Mouse (Mus musculus): ENCODE data around the gene Gm11985. TPM values are rescaled to one million over a fixed set of nuclear protein-coding genes. Genes with fewer than 3 reads are reported as not detected.

The Gm11985 gene
- polyA plus RNA-seq, 2 experiments: not detected

DNA sequence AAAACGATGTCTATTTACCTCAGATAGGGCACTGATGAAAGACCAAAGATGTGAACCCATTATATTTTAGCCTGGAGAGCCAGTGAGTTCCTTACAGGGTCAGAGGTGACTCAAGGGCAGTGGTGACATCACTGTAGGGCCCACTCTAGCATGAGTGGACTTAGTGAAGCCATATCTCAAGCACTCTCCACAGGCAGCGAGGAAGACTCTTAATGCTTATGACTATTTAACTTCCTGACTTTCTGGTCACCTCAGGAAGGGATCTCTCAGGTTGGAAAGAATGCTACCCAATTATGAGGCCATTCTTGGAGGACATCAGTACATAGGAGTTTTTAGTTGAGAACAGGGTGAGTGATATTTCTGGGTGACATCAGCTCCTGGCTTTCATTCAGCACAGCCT is 45.0 kb upstream of the Gm11985 start:
- H3K27me3 ChIP-seq (ENCODE audit: control insufficient read depth, insufficient read depth, low read length): no peaks in the 10 kb centered on the region
- H3K36me3 ChIP-seq (replicated peaks; ENCODE audit: control insufficient read depth, insufficient read depth, low read depth): no peaks in the 10 kb centered on the region
- no peaks in the 10 kb centered on the region for H3K9me3 ChIP-seq (ENCODE audit: control insufficient read depth, low read length)
- H3K4me3 ChIP-seq (ENCODE audit: insufficient read depth in 1 of 2, low read depth in 2 of 2, low read length in 2 of 2): no peak overlapping the region
- DNase-seq (ENCODE audit: low read depth in 3 of 3, low spot score in 3 of 3) (no peak), ATAC-seq (ENCODE audit: insufficient read depth) (no peak)
- no peaks in the 10 kb centered on the region for H3K4me1 ChIP-seq (replicated peaks; ENCODE audit: control insufficient read depth in 2 of 2, insufficient read depth in 2 of 2, low read length in 1 of 2)
- no peak overlapping the region for H3K9ac ChIP-seq (replicated peaks)
- H3K27ac ChIP-seq: no peak overlapping the region
- WGBS (ENCODE audit: insufficient replicate concordance): 52% methylated on average over 2 of the region's 2 CpGs
- no peak for TF ChIP-seq CTCF (IDR thresholded peaks at IDR 0.05; ENCODE audit: low read depth)
- TF ChIP-seq EP300 (IDR thresholded peaks at IDR 0.05; ENCODE audit: low read depth): no peak
- H3K4me2 ChIP-seq (ENCODE audit: low read depth): no peak overlapping the region

DNA sequence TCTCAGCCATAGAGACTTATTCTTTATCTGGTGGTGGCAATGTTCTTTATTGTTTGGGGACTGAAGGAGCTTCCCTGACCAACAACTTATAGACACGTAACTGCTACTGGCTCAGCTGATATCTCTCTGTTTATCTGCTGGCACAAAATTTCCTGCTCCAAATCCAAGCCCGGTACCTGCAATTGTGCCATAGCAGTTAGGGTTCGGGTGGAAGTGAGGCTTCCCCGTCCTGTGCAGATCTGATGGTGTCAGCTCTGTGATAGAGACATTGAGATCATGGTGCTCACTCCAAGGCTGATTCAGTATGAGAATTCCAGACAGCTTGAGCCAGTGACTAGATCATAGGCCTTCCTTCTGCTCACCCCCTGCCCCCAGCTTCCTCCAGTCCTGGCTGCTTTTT is 43.6 kb upstream of the Gm11985 start:
- no peak for DNase-seq (ENCODE audit: low read depth in 3 of 3, low spot score in 3 of 3)

DNA sequence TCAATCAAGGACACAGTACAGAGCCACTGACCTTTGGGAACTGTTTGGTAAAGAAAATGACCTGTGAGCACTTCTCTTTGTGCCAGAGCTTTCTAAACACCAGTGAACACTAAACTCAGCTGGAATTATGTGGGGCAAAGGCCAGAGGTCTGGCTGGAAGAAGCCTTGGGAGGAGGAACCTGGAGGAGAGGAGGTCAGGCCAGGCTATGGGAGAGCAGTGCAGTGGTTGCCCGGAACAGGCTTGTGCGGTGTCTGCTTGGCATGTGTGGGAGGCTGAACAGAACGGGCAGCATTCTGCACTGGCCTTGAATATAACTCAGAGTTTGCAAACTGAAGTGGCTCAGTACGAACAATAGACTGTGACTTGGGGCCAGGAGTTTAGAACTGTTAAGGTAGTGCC is 41.6 kb upstream of the Gm11985 start:
- DNase-seq (ENCODE audit: low read depth in 3 of 3, low spot score in 3 of 3): no peak
- WGBS (ENCODE audit: insufficient replicate concordance): 57% methylated on average over 4 of the region's 4 CpGs

More for the DNA sequence above, 43.6 kb upstream of the Gm11985 start:
- no peaks in the 10 kb centered on the region for H3K4me1 ChIP-seq (replicated peaks; ENCODE audit: control insufficient read depth in 2 of 2, insufficient read depth in 2 of 2, low read length in 1 of 2)
- H3K9ac ChIP-seq (replicated peaks): no peak overlapping the region
- H3K4me3 ChIP-seq (ENCODE audit: insufficient read depth in 1 of 2, low read depth in 2 of 2, low read length in 2 of 2): no peak overlapping the region
- H3K27me3 ChIP-seq (ENCODE audit: control insufficient read depth, insufficient read depth, low read length): no peaks in the 10 kb centered on the region
- no peak overlapping the region for H3K4me2 ChIP-seq (ENCODE audit: low read depth)
- no peaks in the 10 kb centered on the region for H3K9me3 ChIP-seq (ENCODE audit: control insufficient read depth, low read length)
- no peak for TF ChIP-seq EP300 (IDR thresholded peaks at IDR 0.05; ENCODE audit: low read depth)
- no peak for TF ChIP-seq CTCF (IDR thresholded peaks at IDR 0.05; ENCODE audit: low read depth)
- no peaks in the 10 kb centered on the region for H3K36me3 ChIP-seq (replicated peaks; ENCODE audit: control insufficient read depth, insufficient read depth, low read depth)
- no peak for ATAC-seq (ENCODE audit: insufficient read depth)
- no peak overlapping the region for H3K27ac ChIP-seq
- WGBS (ENCODE audit: insufficient replicate concordance): 61% methylated on average over 4 of the region's 4 CpGs

DNA sequence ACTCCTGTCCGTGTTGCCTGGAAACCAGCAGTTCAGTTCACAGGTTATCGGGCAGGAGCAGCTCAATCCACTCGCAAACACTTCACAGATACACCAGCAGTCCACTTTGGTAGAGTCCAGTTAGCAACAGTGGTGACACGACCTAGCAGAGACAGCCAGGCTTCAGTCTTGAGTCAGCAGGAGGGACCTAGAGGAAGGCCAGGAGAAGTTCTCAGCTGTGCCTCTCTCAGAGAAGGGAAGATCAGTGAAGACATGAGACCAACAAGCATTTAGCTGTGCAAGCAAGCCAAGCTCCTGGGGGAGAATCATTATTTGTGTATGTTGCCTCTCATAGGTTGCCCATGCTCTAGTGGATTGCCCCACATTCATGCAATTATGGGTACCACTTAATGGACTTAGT is 39.7 kb upstream of the Gm11985 start:
- H3K27ac ChIP-seq: no peak overlapping the region
- H3K9me3 ChIP-seq (ENCODE audit: control insufficient read depth, low read length): no peaks in the 10 kb centered on the region
- H3K36me3 ChIP-seq (replicated peaks; ENCODE audit: control insufficient read depth, insufficient read depth, low read depth): no peaks in the 10 kb centered on the region
- no peak overlapping the region for H3K4me2 ChIP-seq (ENCODE audit: low read depth)
- ATAC-seq (ENCODE audit: insufficient read depth): no peak
- TF ChIP-seq CTCF (IDR thresholded peaks at IDR 0.05; ENCODE audit: low read depth) (no peak), EP300 (IDR thresholded peaks at IDR 0.05; ENCODE audit: low read depth) (no peak)
- no peaks in the 10 kb centered on the region for H3K27me3 ChIP-seq (ENCODE audit: control insufficient read depth, insufficient read depth, low read length)
- no peak overlapping the region for H3K9ac ChIP-seq (replicated peaks)
- DNase-seq (ENCODE audit: low read depth in 3 of 3, low spot score in 3 of 3): no peak
- H3K4me3 ChIP-seq (ENCODE audit: insufficient read depth in 1 of 2, low read depth in 2 of 2, low read length in 2 of 2): no peak overlapping the region
- WGBS (ENCODE audit: insufficient replicate concordance): 51% methylated on average over 4 of the region's 4 CpGs
- no peaks in the 10 kb centered on the region for H3K4me1 ChIP-seq (replicated peaks; ENCODE audit: control insufficient read depth in 2 of 2, insufficient read depth in 2 of 2, low read length in 1 of 2)

More for the DNA sequence above, 41.6 kb upstream of the Gm11985 start:
- H3K4me1 ChIP-seq (replicated peaks; ENCODE audit: control insufficient read depth in 2 of 2, insufficient read depth in 2 of 2, low read length in 1 of 2): no peaks in the 10 kb centered on the region
- H3K9me3 ChIP-seq (ENCODE audit: control insufficient read depth, low read length): no peaks in the 10 kb centered on the region
- no peak for ATAC-seq (ENCODE audit: insufficient read depth)
- H3K9ac ChIP-seq (replicated peaks): no peak overlapping the region
- H3K27ac ChIP-seq: no peak overlapping the region
- H3K27me3 ChIP-seq (ENCODE audit: control insufficient read depth, insufficient read depth, low read length): no peaks in the 10 kb centered on the region
- H3K36me3 ChIP-seq (replicated peaks; ENCODE audit: control insufficient read depth, insufficient read depth, low read depth): no peaks in the 10 kb centered on the region
- no peak overlapping the region for H3K4me3 ChIP-seq (ENCODE audit: insufficient read depth in 1 of 2, low read depth in 2 of 2, low read length in 2 of 2)
- H3K4me2 ChIP-seq (ENCODE audit: low read depth): no peak overlapping the region
- TF ChIP-seq CTCF (IDR thresholded peaks at IDR 0.05; ENCODE audit: low read depth): no peak
- no peak for TF ChIP-seq EP300 (IDR thresholded peaks at IDR 0.05; ENCODE audit: low read depth)

DNA sequence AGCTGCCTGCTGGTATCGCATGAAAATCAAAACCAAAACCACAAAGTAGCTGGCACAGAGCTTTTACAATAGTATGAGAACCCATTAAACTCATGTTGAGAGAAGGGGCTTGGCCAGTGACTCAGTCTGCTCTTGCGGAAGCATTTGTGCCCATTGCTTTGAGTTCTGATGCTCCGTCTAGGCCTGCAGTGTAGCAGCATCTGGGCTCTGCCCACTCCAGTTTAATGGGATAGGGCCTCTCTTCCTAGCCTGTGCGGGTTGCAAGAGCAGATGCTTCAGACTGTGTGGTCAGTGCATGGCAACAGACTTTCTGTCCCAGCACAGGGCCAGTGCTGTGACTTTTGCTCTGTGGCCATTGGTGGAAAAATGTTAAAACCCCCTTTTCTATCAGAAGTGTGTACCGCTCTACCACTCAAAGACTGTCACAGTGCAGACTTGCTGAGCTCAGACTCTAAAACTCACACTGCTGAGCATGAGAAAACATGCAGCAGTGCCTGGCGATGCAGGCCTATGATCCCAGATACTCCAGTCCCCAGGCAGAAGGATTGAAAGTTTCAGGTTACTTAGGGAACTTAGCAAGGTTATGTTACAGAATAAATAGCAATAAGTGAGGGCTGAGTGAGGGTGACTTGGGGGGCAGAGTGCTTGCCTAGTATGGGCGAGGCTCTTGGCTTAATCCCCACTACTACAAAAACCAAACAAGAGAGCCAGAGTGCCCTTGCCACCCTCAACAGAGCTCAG is 38.6 kb upstream of the Gm11985 start:
- Histone ChIP-seq H3K36me3 (replicated peaks; ENCODE audit: control insufficient read depth, insufficient read depth, low read depth) (no peaks in the 10 kb centered on the region), H3K4me2 (ENCODE audit: low read depth) (no peak overlapping the region), H3K4me3 (ENCODE audit: insufficient read depth in 1 of 2, low read depth in 2 of 2, low read length in 2 of 2) (no peak overlapping the region), H3K27ac (no peak overlapping the region), H3K4me1 (replicated peaks; ENCODE audit: control insufficient read depth in 2 of 2, insufficient read depth in 2 of 2, low read length in 1 of 2) (no peaks in the 10 kb centered on the region), H3K9me3 (ENCODE audit: control insufficient read depth, low read length) (no peaks in the 10 kb centered on the region), H3K27me3 (ENCODE audit: control insufficient read depth, insufficient read depth, low read length) (no peaks in the 10 kb centered on the region), H3K9ac (replicated peaks) (no peak overlapping the region)
- no peak for DNase-seq (ENCODE audit: low read depth in 3 of 3, low spot score in 3 of 3)
- ATAC-seq (ENCODE audit: insufficient read depth): no peak
- 65% methylated on average over 7 of the region's 7 CpGs for WGBS (ENCODE audit: insufficient replicate concordance)
- TF ChIP-seq CTCF (IDR thresholded peaks at IDR 0.05; ENCODE audit: low read depth) (no peak), EP300 (IDR thresholded peaks at IDR 0.05; ENCODE audit: low read depth) (no peak)
